Mouse (Mus musculus): ENCODE measurements around the gene Ap3b2. TPM values are rescaled to one million over a fixed set of nuclear protein-coding genes. Genes with fewer than 3 reads are reported as not detected.

The Ap3b2 gene
- 0.08 and 0.10 TPM in 2 replicates for polyA plus RNA-seq (2016; fragmentation: Nextera tagmentation; extraction: Ambion mirVana)

- peak; percentile 87 for DNase-seq (ENCODE audit: low spot score)
- no peaks in the 10 kb centered on the region for H3K9me3 ChIP-seq (replicated peaks)
- under 1% methylated on average over 57 of the region's 57 CpGs for WGBS
- peaks cover 20% of the 10 kb centered on the region for H3K4me1 ChIP-seq
- H3K4me3 ChIP-seq: peak within 1 kb of the TSS; percentile 66
- H3K36me3 ChIP-seq: no peaks in the 10 kb centered on the region
- peaks cover 50% of the 10 kb centered on the region for H3K27me3 ChIP-seq (ENCODE audit: low read depth, poor library complexity, severe bottlenecking)
- H3K27ac ChIP-seq: no peak within 1 kb of the TSS
These were observed at the start of gene Ap3b2 for GRCm38 (mm10) chr7:81493331-81494021. Gene Ap3b2 (minus strand): TSS chr7:81493925.

- H3K36me3 ChIP-seq: no peaks in the 10 kb centered on the region
- no peak for DNase-seq (ENCODE audit: low spot score)
- no peaks in the 10 kb centered on the region for H3K4me1 ChIP-seq
- H3K4me3 ChIP-seq: no peak overlapping the region
- no peaks in the 10 kb centered on the region for H3K9me3 ChIP-seq (replicated peaks)
- H3K27me3 ChIP-seq (ENCODE audit: low read depth, poor library complexity, severe bottlenecking): no peaks in the 10 kb centered on the region
- H3K27ac ChIP-seq: no peak overlapping the region
- WGBS: 90% methylated on average over 8 of the region's 8 CpGs
These were observed 49.2 kb upstream of the Ap3b2 start for GRCm38 (mm10) chr7:81542934-81543333.

- 88% methylated on average over 7 of the region's 7 CpGs for WGBS
- DNase-seq (ENCODE audit: low spot score): no peak
- Histone ChIP-seq H3K4me1 (no peaks in the 10 kb centered on the region), H3K36me3 (no peaks in the 10 kb centered on the region), H3K27ac (no peak overlapping the region), H3K9me3 (replicated peaks) (no peaks in the 10 kb centered on the region), H3K4me3 (no peak overlapping the region), H3K27me3 (ENCODE audit: low read depth, poor library complexity, severe bottlenecking) (no peaks in the 10 kb centered on the region)
These were observed 48.3 kb upstream of the Ap3b2 start for GRCm38 (mm10) chr7:81541924-81542524.

- 63% methylated on average over 1 of the region's 1 CpGs for WGBS
These were observed 47.3 kb upstream of the Ap3b2 start for GRCm38 (mm10) chr7:81540999-81541398.

GRCm38 (mm10) chr7:81539565-81539964 lies 45.8 kb upstream of the Ap3b2 start:
- no peak for DNase-seq (ENCODE audit: low spot score)
- no peak overlapping the region for H3K27ac ChIP-seq
- whole genome bisulfite sequencing: 36% methylated on average over 2 of the region's 2 CpGs
- H3K4me1 ChIP-seq: no peaks in the 10 kb centered on the region
- no peaks in the 10 kb centered on the region for H3K9me3 ChIP-seq (replicated peaks)
- H3K4me3 ChIP-seq: no peak overlapping the region
- H3K27me3 ChIP-seq (ENCODE audit: low read depth, poor library complexity, severe bottlenecking): no peaks in the 10 kb centered on the region
- H3K36me3 ChIP-seq: peaks cover 19% of the 10 kb centered on the region

More at GRCm38 (mm10) chr7:81540999-81541398, 47.3 kb upstream of the Ap3b2 start:
- no peak for DNase-seq (ENCODE audit: low spot score)
- Histone ChIP-seq H3K36me3 (peaks cover 5% of the 10 kb centered on the region), H3K27me3 (ENCODE audit: low read depth, poor library complexity, severe bottlenecking) (no peaks in the 10 kb centered on the region), H3K9me3 (replicated peaks) (no peaks in the 10 kb centered on the region), H3K4me3 (no peak overlapping the region), H3K27ac (no peak overlapping the region), H3K4me1 (no peaks in the 10 kb centered on the region)

- H3K36me3 ChIP-seq: peaks cover 33% of the 10 kb centered on the region
- no peak for DNase-seq (ENCODE audit: low spot score)
- H3K27ac ChIP-seq: no peak overlapping the region
- H3K4me1 ChIP-seq: no peaks in the 10 kb centered on the region
- H3K4me3 ChIP-seq: no peak overlapping the region
- H3K27me3 ChIP-seq (ENCODE audit: low read depth, poor library complexity, severe bottlenecking): no peaks in the 10 kb centered on the region
- WGBS: 82% methylated on average over 2 of the region's 2 CpGs
- H3K9me3 ChIP-seq (replicated peaks): no peaks in the 10 kb centered on the region
These were observed 44.4 kb upstream of the Ap3b2 start for GRCm38 (mm10) chr7:81538070-81538675.

GRCm38 (mm10) chr7:81536478-81536877 lies 42.8 kb upstream of the Ap3b2 start:
- H3K9me3 ChIP-seq (replicated peaks): no peaks in the 10 kb centered on the region
- H3K27ac ChIP-seq: no peak overlapping the region
- no peak overlapping the region for H3K4me3 ChIP-seq
- 90% methylated on average over 4 of the region's 4 CpGs for WGBS
- no peaks in the 10 kb centered on the region for H3K27me3 ChIP-seq (ENCODE audit: low read depth, poor library complexity, severe bottlenecking)
- H3K36me3 ChIP-seq: peaks cover 50% of the 10 kb centered on the region
- H3K4me1 ChIP-seq: no peaks in the 10 kb centered on the region
- DNase-seq (ENCODE audit: low spot score): no peak

- WGBS: 89% methylated on average over 1 of the region's 1 CpGs
- no peak for DNase-seq (ENCODE audit: low spot score)
- no peaks in the 10 kb centered on the region for H3K27me3 ChIP-seq (ENCODE audit: low read depth, poor library complexity, severe bottlenecking)
- H3K36me3 ChIP-seq: peaks cover 99% of the 10 kb centered on the region
- no peaks in the 10 kb centered on the region for H3K4me1 ChIP-seq
- H3K9me3 ChIP-seq (replicated peaks): no peaks in the 10 kb centered on the region
- H3K27ac ChIP-seq: no peak overlapping the region
- H3K4me3 ChIP-seq: no peak overlapping the region
These were observed 37.7 kb upstream of the Ap3b2 start for GRCm38 (mm10) chr7:81531462-81531861.

- H3K27me3 ChIP-seq (ENCODE audit: low read depth, poor library complexity, severe bottlenecking): no peaks in the 10 kb centered on the region
- peaks cover 11% of the 10 kb centered on the region for H3K4me1 ChIP-seq
- no peaks in the 10 kb centered on the region for H3K9me3 ChIP-seq (replicated peaks)
- 96% methylated on average over 8 of the region's 8 CpGs for WGBS
- no peak overlapping the region for H3K4me3 ChIP-seq
- no peak for DNase-seq (ENCODE audit: low spot score)
- peaks cover 92% of the 10 kb centered on the region for H3K36me3 ChIP-seq
- H3K27ac ChIP-seq: no peak overlapping the region
These were observed 35.2 kb upstream of the Ap3b2 start for GRCm38 (mm10) chr7:81528918-81529317.

- WGBS: 14% methylated on average over 13 of the region's 13 CpGs
These were observed 29.9 kb upstream of the Ap3b2 start for GRCm38 (mm10) chr7:81523663-81524017.

GRCm38 (mm10) chr7:81523008-81523662 lies 29.4 kb upstream of the Ap3b2 start:
- WGBS: under 1% methylated on average over 31 of the region's 31 CpGs
- H3K9me3 ChIP-seq (replicated peaks): no peaks in the 10 kb centered on the region
- no peaks in the 10 kb centered on the region for H3K27me3 ChIP-seq (ENCODE audit: low read depth, poor library complexity, severe bottlenecking)
- peak overlapping the region; percentile 71 for H3K4me3 ChIP-seq
- H3K36me3 ChIP-seq: peaks cover 35% of the 10 kb centered on the region
- peak; percentile 96 for DNase-seq (ENCODE audit: low spot score)
- H3K4me1 ChIP-seq: peaks cover 17% of the 10 kb centered on the region
- H3K27ac ChIP-seq: peak overlapping the region; percentile 96

More at GRCm38 (mm10) chr7:81523663-81524017, 29.9 kb upstream of the Ap3b2 start:
- Histone ChIP-seq H3K27ac (peak overlapping the region; percentile 96), H3K4me3 (peak overlapping the region; percentile 71), H3K27me3 (ENCODE audit: low read depth, poor library complexity, severe bottlenecking) (no peaks in the 10 kb centered on the region), H3K4me1 (peaks cover 17% of the 10 kb centered on the region), H3K36me3 (peaks cover 40% of the 10 kb centered on the region), H3K9me3 (replicated peaks) (no peaks in the 10 kb centered on the region)
- DNase-seq (ENCODE audit: low spot score): no peak

GRCm38 (mm10) chr7:81516154-81517030 lies 22.7 kb upstream of the Ap3b2 start:
- H3K27ac ChIP-seq: no peak overlapping the region
- H3K4me3 ChIP-seq: no peak overlapping the region
- no peaks in the 10 kb centered on the region for H3K36me3 ChIP-seq
- peaks cover 6% of the 10 kb centered on the region; the same call in 1 of the 2 replicates for H3K27me3 ChIP-seq (ENCODE audit: low read depth, poor library complexity, severe bottlenecking)
- 73% methylated on average over 6 of the region's 6 CpGs for WGBS
- no peaks in the 10 kb centered on the region for H3K9me3 ChIP-seq (replicated peaks)
- DNase-seq (ENCODE audit: low spot score): no peak
- H3K4me1 ChIP-seq: 0 out of 2 replicates have a peak, but pooled peaks cover 8% of the 10 kb centered on the region

Measured in limb, embryonic 10.5 days (tissue).